Mouse (Mus musculus) kidney, embryonic 16.5 days (tissue): ENCODE results near the gene Sf3b1. TPM values are rescaled to one million over a fixed set of nuclear protein-coding genes. Genes with fewer than 3 reads are reported as not detected.
A peak's percentile ranks its signal among the peaks of the same experiment; 100 is the strongest.
"Not testable (repeated sequence)": the region's sequence is repeated elsewhere in the genome, so short reads cannot be mapped to it uniquely, and the experiment has no call there.

ENCODE experiments used
- ATAC-seq: fragments of 200-750 bp; cut with Nextera tagmentation; 2 replicates; pipeline ENCODE4 v1.8.0; 2017; ENCODE audit warnings: moderate TSS enrichment; ENCODE audit not compliant: low FRiP score, low TSS enrichment
- H3K27ac ChIP-seq: fragments of 300-500 bp; sonication (generic); 2 replicates; pipeline ENCODE4 v1.5.1; 2014; ENCODE audit warnings: low read length
- H3K27me3 ChIP-seq: fragments of 300-500 bp; sonication (generic); 2 replicates; pipeline ENCODE4 v1.6.1; 2014; ENCODE audit warnings: low read length, control low read depth, mixed read lengths; ENCODE audit not compliant: insufficient read depth
- H3K36me3 ChIP-seq: fragments of 300-500 bp; sonication (generic); 2 replicates; pipeline ENCODE4 v1.6.1; 2014; ENCODE audit warnings: low read length, control low read depth, mixed read lengths; ENCODE audit not compliant: insufficient read depth
- H3K4me1 ChIP-seq: fragments of 300-500 bp; sonication (generic); 2 replicates; pipeline ENCODE4 v1.6.1; 2014; ENCODE audit warnings: low read length, control low read depth, mixed read lengths; ENCODE audit not compliant: insufficient read depth
- H3K4me2 ChIP-seq: fragments of 300-500 bp; sonication (generic); replicated peaks from 2 replicates; pipeline ENCODE4 v1.6.1; 2014; ENCODE audit warnings: low read depth, low read length
- H3K4me3 ChIP-seq: fragments of 300-500 bp; sonication (generic); 2 replicates; pipeline ENCODE4 v1.5.1; 2014; ENCODE audit warnings: mild to moderate bottlenecking, low read length
- H3K9ac ChIP-seq: fragments of 300-500 bp; sonication (generic); replicated peaks from 2 replicates; pipeline ENCODE4 v1.6.1; 2014; ENCODE audit warnings: low read length
- H3K9me3 ChIP-seq: fragments of 300-500 bp; sonication (generic); 2 replicates; pipeline ENCODE4 v1.6.1; 2016; ENCODE audit warnings: low read length, control low read depth
- WGBS: fragments of 180-500 bp; shearing (Covaris S2); extraction: QIAGEN DNeasy Blood & Tissue Kit; methylation state at CpG from one replicate; pipeline ENCODE4 v1.1.7; 2014; 5-methylcytosine and 5-hydroxymethylcytosine counted together
- polyA plus RNA-seq: library from polyadenylated mRNA; unstranded; fragments of >200 nt; fragmentation: Nextera tagmentation; extraction: Ambion mirVana; gene quantifications from 2 replicates; pipeline ENCODE4 v1.2.1, GENCODE M21; 2015

Sf3b1 gene
- polyA plus RNA-seq, 1 experiment from 2014 or later = 284 TPM

DNA sequence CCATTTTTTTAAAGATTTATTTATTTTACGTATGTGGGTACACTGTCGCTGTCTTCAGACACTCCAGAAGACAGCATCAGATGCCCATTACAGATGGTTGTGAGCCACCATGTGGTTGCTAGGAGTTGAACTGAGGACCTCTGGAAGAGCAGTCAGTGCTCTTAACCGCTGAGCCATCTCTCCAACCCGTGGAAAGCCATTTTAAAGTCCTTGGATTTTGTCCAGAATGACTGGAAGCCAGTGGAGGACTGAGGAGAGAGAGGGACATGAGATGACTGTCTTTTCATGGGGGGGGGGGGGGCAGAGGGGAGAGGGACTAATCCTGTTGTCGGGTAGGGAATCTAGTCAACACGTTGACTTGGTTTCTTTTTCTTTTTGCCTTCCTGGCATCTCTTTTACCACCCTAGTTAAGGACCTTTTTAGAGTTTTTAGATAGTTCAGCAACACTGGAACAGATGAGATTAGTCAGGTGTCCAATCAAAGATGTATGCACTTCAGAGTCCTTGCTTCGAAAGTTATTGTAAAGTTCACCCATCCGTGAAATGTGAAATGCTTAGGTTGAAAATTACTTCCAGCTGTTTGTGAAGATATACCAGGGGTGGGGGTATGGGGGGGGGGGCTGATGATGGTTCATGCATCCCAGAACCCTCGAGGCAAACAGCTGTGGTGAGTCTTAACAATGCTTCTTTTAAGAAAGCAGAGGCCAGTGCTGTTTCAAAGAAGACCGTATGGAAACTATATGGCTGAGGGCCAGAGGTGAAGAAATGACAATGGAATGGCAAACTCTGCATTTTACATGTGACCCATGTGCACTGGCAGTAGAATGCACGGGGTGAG, 61.9 kb downstream of the Sf3b1 start:
- H3K9ac ChIP-seq = no peak overlapping the region
- WGBS = 62% methylated on average over 11 of the region's 11 CpGs
- 0 out of 2 replicates have a peak, but pooled peaks have one; percentile 23 for ATAC-seq
- H3K4me3 ChIP-seq = no peak overlapping the region
- H3K4me2 ChIP-seq = no peak overlapping the region
- no peak overlapping the region for H3K27ac ChIP-seq
- no peaks in the 10 kb centered on the region for H3K4me1 ChIP-seq
- no peaks in the 10 kb centered on the region for H3K9me3 ChIP-seq
- no peaks in the 10 kb centered on the region for H3K36me3 ChIP-seq
- H3K27me3 ChIP-seq = no peaks in the 10 kb centered on the region

DNA sequence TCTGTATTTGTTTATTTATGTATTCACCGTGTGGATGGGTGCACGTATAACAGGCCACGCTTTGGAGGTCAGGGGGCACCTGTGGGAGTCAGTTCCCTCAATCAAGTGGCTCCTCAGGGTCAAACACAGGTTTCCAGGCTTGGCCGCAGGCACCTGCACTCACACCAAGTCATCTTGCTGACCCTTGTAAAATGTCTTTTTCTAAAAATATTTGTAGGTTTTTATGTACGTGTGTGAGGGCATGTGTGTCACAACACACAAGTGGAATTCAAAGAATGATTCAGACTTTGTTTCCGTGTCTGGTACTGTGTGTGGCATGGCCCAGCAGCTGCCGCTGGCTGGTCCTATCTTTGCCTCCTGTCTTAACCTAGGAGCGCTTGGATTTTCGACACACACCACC, 65.6 kb downstream of the Sf3b1 start:
- no peak for ATAC-seq
- Histone ChIP-seq H3K4me2 (no peak overlapping the region), H3K9me3 (no peaks in the 10 kb centered on the region), H3K4me3 (no peak overlapping the region), H3K27me3 (no peaks in the 10 kb centered on the region), H3K27ac (no peak overlapping the region), H3K36me3 (no peaks in the 10 kb centered on the region), H3K9ac (no peak overlapping the region), H3K4me1 (no peaks in the 10 kb centered on the region)
- WGBS = 65% methylated on average over 9 of the region's 9 CpGs

DNA sequence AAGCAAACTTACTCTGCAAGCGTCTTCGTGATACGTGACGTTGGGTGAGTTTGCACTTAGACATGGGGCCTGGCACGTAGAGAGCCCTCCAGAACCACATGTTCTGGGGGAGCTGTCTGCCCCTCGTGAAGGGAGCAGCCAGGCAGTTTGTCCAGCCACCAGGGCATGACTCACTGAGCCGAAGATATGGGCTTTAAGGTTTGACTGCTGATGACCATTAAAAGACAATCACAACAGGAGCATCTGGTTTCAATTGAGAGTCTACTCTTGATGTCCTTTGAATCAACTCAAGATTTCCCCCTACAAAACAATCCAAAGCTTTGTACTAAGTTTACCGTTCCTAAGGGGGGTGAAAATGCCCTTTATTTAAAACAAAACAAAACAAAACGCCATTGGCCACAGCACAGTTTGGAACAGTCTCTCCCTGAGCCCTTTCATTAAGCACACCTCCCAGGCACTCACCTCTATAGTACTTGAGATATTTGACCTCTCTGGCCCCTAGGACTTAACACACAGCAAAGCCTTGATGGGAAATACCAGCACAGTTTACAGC, 66.6 kb downstream of the Sf3b1 start:
- Histone ChIP-seq H3K4me2 (no peak overlapping the region), H3K27ac (no peak overlapping the region), H3K36me3 (no peaks in the 10 kb centered on the region), H3K9me3 (no peaks in the 10 kb centered on the region), H3K27me3 (no peaks in the 10 kb centered on the region), H3K4me1 (no peaks in the 10 kb centered on the region), H3K4me3 (no peak overlapping the region), H3K9ac (no peak overlapping the region)
- 65% methylated on average over 9 of the region's 9 CpGs for WGBS
- no peak for ATAC-seq

- H3K9ac ChIP-seq = no peak overlapping the region
These were observed 68.8 kb downstream of the Sf3b1 start for GRCm38 (mm10) chr1:54958525-54958924.

DNA sequence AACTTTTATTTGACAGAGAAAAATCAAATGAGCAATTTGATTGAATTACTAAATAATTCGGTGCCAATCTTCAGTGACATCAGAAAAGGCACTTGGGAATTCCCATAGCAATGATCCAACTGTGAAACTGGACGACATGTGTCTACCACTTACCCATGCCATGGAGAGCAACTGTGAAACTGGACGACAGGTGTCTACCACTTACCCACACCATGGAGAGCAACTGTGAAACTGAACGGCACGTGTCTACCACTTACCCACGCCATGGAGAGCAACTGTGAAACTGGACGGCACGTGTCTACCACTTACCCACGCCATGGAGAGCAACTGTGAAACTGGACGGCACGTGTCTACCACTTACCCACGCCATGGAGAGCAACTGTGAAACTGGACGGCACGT, 70.3 kb downstream of the Sf3b1 start:
- 91% methylated on average over 10 of the region's 14 CpGs for WGBS
- not testable (repeated sequence) for ATAC-seq, H3K27me3 ChIP-seq, H3K4me3 ChIP-seq, H3K36me3 ChIP-seq, H3K9me3 ChIP-seq, H3K4me1 ChIP-seq, H3K9ac ChIP-seq, H3K4me2 ChIP-seq, H3K27ac ChIP-seq

More at GRCm38 (mm10) chr1:54958525-54958924, 68.8 kb downstream of the Sf3b1 start:
- Histone ChIP-seq H3K4me2 (no peak overlapping the region), H3K4me3 (no peak overlapping the region), H3K27me3 (no peaks in the 10 kb centered on the region), H3K4me1 (no peaks in the 10 kb centered on the region), H3K9me3 (no peaks in the 10 kb centered on the region), H3K27ac (no peak overlapping the region), H3K36me3 (no peaks in the 10 kb centered on the region)
- WGBS = 76% methylated on average over 3 of the region's 3 CpGs
- ATAC-seq = no peak

- H3K9ac ChIP-seq = no peak overlapping the region
- H3K27ac ChIP-seq = no peak overlapping the region
- no peak overlapping the region for H3K4me3 ChIP-seq
- no peaks in the 10 kb centered on the region for H3K36me3 ChIP-seq
- no peaks in the 10 kb centered on the region for H3K9me3 ChIP-seq
- no peaks in the 10 kb centered on the region for H3K4me1 ChIP-seq
- WGBS = 78% methylated on average over 4 of the region's 4 CpGs
- H3K4me2 ChIP-seq = no peak overlapping the region
- ATAC-seq = no peak
- no peaks in the 10 kb centered on the region for H3K27me3 ChIP-seq
These were observed 72.4 kb downstream of the Sf3b1 start for GRCm38 (mm10) chr1:54954856-54955255.

DNA sequence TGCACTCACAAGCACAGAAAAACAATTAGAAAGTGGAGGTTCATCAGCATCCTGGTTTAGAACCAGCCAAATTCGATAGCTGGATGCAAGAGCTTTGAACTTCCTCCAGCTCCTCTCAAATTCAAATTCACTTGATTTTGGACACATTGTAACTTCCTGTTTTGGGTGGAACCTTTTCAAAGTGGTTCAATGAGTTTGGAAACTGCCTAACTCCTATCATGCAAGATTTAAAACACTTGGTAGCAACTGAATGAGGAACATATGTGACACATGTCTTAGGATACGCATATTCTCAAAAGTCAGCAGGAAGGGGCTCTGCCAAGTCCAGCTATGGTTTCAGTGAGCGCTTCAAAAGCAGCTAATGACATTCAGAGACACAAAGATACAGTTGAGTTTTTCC, 82.6 kb downstream of the Sf3b1 start:
- no peak for ATAC-seq
- Histone ChIP-seq H3K9me3 (no peaks in the 10 kb centered on the region), H3K9ac (no peak overlapping the region), H3K27me3 (no peaks in the 10 kb centered on the region), H3K36me3 (no peaks in the 10 kb centered on the region), H3K4me2 (no peak overlapping the region), H3K4me1 (no peaks in the 10 kb centered on the region), H3K4me3 (no peak overlapping the region), H3K27ac (no peak overlapping the region)
- 75% methylated on average over 3 of the region's 3 CpGs for WGBS

DNA sequence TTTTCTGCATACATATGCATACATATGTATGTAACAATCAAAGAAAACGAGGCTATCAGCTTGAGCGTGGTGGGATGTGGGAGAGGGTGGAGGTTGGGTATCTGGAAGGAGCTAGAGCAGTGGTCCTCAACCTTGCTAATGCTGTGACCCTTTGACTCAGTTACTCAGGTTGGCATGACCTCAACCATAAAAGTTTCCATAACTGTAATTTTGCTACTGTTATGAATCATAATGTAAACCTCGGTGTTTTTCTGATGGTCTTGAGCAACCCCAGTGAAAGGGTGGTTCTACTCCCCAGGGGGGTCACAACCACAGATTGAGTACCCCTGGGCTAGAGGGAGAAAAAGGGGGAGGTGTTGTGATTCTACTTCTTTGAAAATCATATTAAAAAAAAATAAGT, 91.8 kb downstream of the Sf3b1 start:
- Histone ChIP-seq H3K36me3 (no peaks in the 10 kb centered on the region), H3K4me2 (no peak overlapping the region), H3K4me3 (no peak overlapping the region), H3K9me3 (no peaks in the 10 kb centered on the region), H3K27ac (no peak overlapping the region), H3K9ac (no peak overlapping the region), H3K27me3 (no peaks in the 10 kb centered on the region), H3K4me1 (no peaks in the 10 kb centered on the region)
- WGBS = 82% methylated on average over 3 of the region's 3 CpGs
- ATAC-seq = no peak
